Mouse (Mus musculus): ENCODE results near the gene Gm6377.

DNA sequence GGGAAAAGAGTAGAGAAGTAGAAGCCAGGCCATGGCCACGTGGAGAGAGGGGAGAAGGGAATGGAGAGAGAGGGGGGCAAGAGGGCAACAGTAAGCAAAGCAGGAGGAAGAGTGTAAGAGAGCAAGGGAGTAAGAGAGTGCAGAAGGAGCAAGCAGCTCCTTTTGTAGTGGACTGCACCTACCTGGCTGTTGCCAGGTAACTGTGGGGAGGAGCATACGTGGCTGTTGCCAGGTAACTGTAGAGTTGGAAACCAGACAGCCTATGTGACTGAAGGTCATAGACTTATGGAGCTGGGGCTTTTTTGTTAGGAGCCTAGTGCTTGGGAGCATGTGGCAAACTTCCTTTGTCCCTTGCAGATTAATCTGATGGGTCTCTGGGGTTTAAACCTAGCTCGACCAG lies 21.1 kb upstream of the Gm6377 start:
- TF ChIP-seq CTCF (IDR thresholded peaks at IDR 0.05; ENCODE audit: low read depth) (no peak), EP300 (IDR thresholded peaks at IDR 0.05; ENCODE audit: low read depth) (no peak)
